Mouse (Mus musculus) MEL (cell line): ENCODE data around the gene Gnl3. TPM values are rescaled to one million over a fixed set of nuclear protein-coding genes. Genes with fewer than 3 reads are reported as not detected.

Experiments used
- DNase-seq: peaks from one replicate; pipeline ENCODE4 v3.0.0; 2011; ENCODE audit warnings: low read depth, low spot score
- H3K27ac ChIP-seq: 2 replicates; pipeline ENCODE4 v1.5.1; 2012; ENCODE audit warnings: low read depth, mild to moderate bottlenecking, control low read depth, low read length, moderate library complexity; ENCODE audit not compliant: control insufficient read depth
- H3K27me3 ChIP-seq, 2 experiments: fragments of 150-350 bp in 1 of 2; sonication (generic) in 1 of 2; 2 replicates each; pipeline ENCODE4 v1.6.1; 2012; ENCODE audit warnings: low read length in 2 of 2, mild to moderate bottlenecking in 2 of 2, improper control_type of control experiment in 1 of 2, moderate library complexity in 1 of 2; ENCODE audit not compliant: insufficient read depth in 2 of 2, control insufficient read depth in 1 of 2
- H3K36me3 ChIP-seq, 2 experiments: 2 replicates each; pipeline ENCODE4 v1.6.1; 2012 to 2014; ENCODE audit warnings: low read length in 2 of 2, improper control_type of control experiment in 1 of 2, inconsistent platforms in 1 of 2, mild to moderate bottlenecking in 1 of 2; ENCODE audit not compliant: insufficient read depth in 2 of 2, control insufficient read depth in 1 of 2
- H3K4me1 ChIP-seq, 2 experiments: fragments of 150-350 bp in 1 of 2; sonication (generic) in 1 of 2; 2 replicates each; pipeline ENCODE4 v1.6.1; 2012; ENCODE audit warnings: low read length in 2 of 2, improper control_type of control experiment in 1 of 2, mild to moderate bottlenecking in 1 of 2; ENCODE audit not compliant: insufficient read depth in 2 of 2, control insufficient read depth in 1 of 2
- H3K4me3 ChIP-seq, 2 experiments: fragments of 150-350 bp in 1 of 2; sonication (generic) in 1 of 2; 2 replicates each; pipeline ENCODE4 v1.5.1; 2012; ENCODE audit warnings: low read depth in 2 of 2, low read length in 2 of 2, mild to moderate bottlenecking in 2 of 2, moderate library complexity in 2 of 2, control low read depth in 1 of 2, improper control_type of control experiment in 1 of 2; ENCODE audit not compliant: control insufficient read depth in 1 of 2, insufficient read depth in 1 of 2
- H3K79me2 ChIP-seq: 2 replicates; pipeline ENCODE4 v1.6.1; 2012; ENCODE audit warnings: mild to moderate bottlenecking, low read length, moderate library complexity; ENCODE audit not compliant: control insufficient read depth, poor library complexity, insufficient read depth
- H3K9ac ChIP-seq: 2 replicates; pipeline ENCODE4 v1.6.1; 2012; ENCODE audit warnings: low read depth, mild to moderate bottlenecking, control low read depth, low read length, moderate library complexity; ENCODE audit not compliant: control insufficient read depth, poor library complexity, severe bottlenecking
- H3K9me3 ChIP-seq: fragments of 150-350 bp; sonication (generic); replicated peaks from 2 replicates; pipeline ENCODE4 v1.6.1; 2012; ENCODE audit warnings: mild to moderate bottlenecking, low read length, improper control_type of control experiment, moderate library complexity; ENCODE audit not compliant: insufficient read depth
- BHLHE40 ChIP-seq: IDR thresholded peaks from 2 replicates; pipeline ENCODE4 v1.6.1; 2012; ENCODE audit warnings: low read depth, mild to moderate bottlenecking, inconsistent platforms, low read length, improper control_type of control experiment, borderline replicate concordance
- CHD1 ChIP-seq: IDR thresholded peaks from 2 replicates; pipeline ENCODE4 v1.6.1; 2012; ENCODE audit warnings: low read depth, mild to moderate bottlenecking, inconsistent platforms, low read length, improper control_type of control experiment
- CHD2 ChIP-seq: IDR thresholded peaks from 2 replicates; pipeline ENCODE4 v1.6.1; 2011; ENCODE audit warnings: low read length, improper control_type of control experiment
- CTCF ChIP-seq, 3 experiments: IDR thresholded peaks in 2 of 3; conservative IDR thresholded peaks in 1 of 3; 2 replicates each; pipeline ENCODE4 v1.5.1; 2011 to 2012; ENCODE audit warnings: low read length in 3 of 3, low read depth in 2 of 3, mild to moderate bottlenecking in 2 of 3, improper control_type of control experiment in 1 of 3, inconsistent platforms in 1 of 3, mixed read lengths in 1 of 3, moderate library complexity in 1 of 3; ENCODE audit not compliant: control insufficient read depth in 1 of 3, insufficient read depth in 1 of 3, poor library complexity in 1 of 3, severe bottlenecking in 1 of 3
- ELF1 ChIP-seq: IDR thresholded peaks from 2 replicates; pipeline ENCODE4 v1.6.1; 2014; ENCODE audit warnings: low read depth, mild to moderate bottlenecking, inconsistent platforms, low read length, improper control_type of control experiment, moderate library complexity
- GABPA ChIP-seq: IDR thresholded peaks from 2 replicates; pipeline ENCODE4 v1.6.1; 2012; ENCODE audit warnings: low read depth, mild to moderate bottlenecking, inconsistent platforms, low read length, improper control_type of control experiment, moderate library complexity
- HCFC1 ChIP-seq: IDR thresholded peaks from 2 replicates; pipeline ENCODE4 v1.6.1; 2012; ENCODE audit warnings: low read depth, mild to moderate bottlenecking, inconsistent platforms, low read length, improper control_type of control experiment, moderate library complexity
- KAT2A ChIP-seq: conservative IDR thresholded peaks from 2 replicates; pipeline ENCODE4 v1.6.1; 2012; ENCODE audit warnings: low read depth, low read length, improper control_type of control experiment, inconsistent platforms
- MAX ChIP-seq: IDR thresholded peaks from 2 replicates; pipeline ENCODE4 v1.6.1; 2011; ENCODE audit warnings: low read length, improper control_type of control experiment
- MEF2A ChIP-seq: IDR thresholded peaks from 2 replicates; pipeline ENCODE4 v1.6.1; 2014; ENCODE audit warnings: low read depth, mild to moderate bottlenecking, inconsistent platforms, low read length, improper control_type of control experiment; ENCODE audit not compliant: poor library complexity, insufficient replicate concordance, severe bottlenecking; ENCODE audit errors: extremely low read depth
- MXI1 ChIP-seq: IDR thresholded peaks from 2 replicates; pipeline ENCODE4 v1.6.1; 2011; ENCODE audit warnings: mild to moderate bottlenecking, low read depth, low read length, improper control_type of control experiment
- MYB ChIP-seq: IDR thresholded peaks from 2 replicates; pipeline ENCODE4 v1.6.1; 2011; ENCODE audit warnings: mild to moderate bottlenecking, low read depth, low read length, improper control_type of control experiment
- MYC ChIP-seq: IDR thresholded peaks from 2 replicates; pipeline ENCODE4 v1.6.1; 2011; ENCODE audit warnings: low read depth, mild to moderate bottlenecking, low read length, improper control_type of control experiment, moderate library complexity
- POLR2A ChIP-seq, 2 experiments: IDR thresholded peaks; 2 replicates each; pipeline ENCODE4 v1.6.1; 2011 to 2012; ENCODE audit warnings: low read length in 2 of 2, mild to moderate bottlenecking in 2 of 2, control low read depth in 1 of 2, improper control_type of control experiment in 1 of 2, low read depth in 1 of 2, moderate library complexity in 1 of 2; ENCODE audit not compliant: control insufficient read depth in 1 of 2, insufficient read depth in 1 of 2, poor library complexity in 1 of 2
- POLR2AphosphoS2 ChIP-seq: IDR thresholded peaks from 2 replicates; pipeline ENCODE4 v1.6.1; 2011; ENCODE audit warnings: low read length, improper control_type of control experiment
- SIN3A ChIP-seq: IDR thresholded peaks from 2 replicates; pipeline ENCODE4 v1.6.1; 2012; ENCODE audit warnings: low read length, improper control_type of control experiment, inconsistent platforms
- TAL1 ChIP-seq: IDR thresholded peaks from 2 replicates; pipeline ENCODE4 v1.6.1; 2012; ENCODE audit warnings: mild to moderate bottlenecking, inconsistent platforms, low read length, moderate library complexity, mixed read lengths
- TBP ChIP-seq: IDR thresholded peaks from 2 replicates; pipeline ENCODE4 v1.8.0; 2011; ENCODE audit warnings: low read depth, low read length, improper control_type of control experiment
- UBTF ChIP-seq: IDR thresholded peaks from 2 replicates; pipeline ENCODE4 v1.6.1; 2012; ENCODE audit warnings: low read depth, mild to moderate bottlenecking, inconsistent platforms, low read length, improper control_type of control experiment, moderate library complexity, borderline replicate concordance; ENCODE audit not compliant: insufficient read depth
- USF1 ChIP-seq: IDR thresholded peaks from 2 replicates; pipeline ENCODE4 v1.6.1; 2014; ENCODE audit warnings: low read depth, mild to moderate bottlenecking, inconsistent platforms, low read length, improper control_type of control experiment, moderate library complexity
- USF2 ChIP-seq, 2 experiments: IDR thresholded peaks; 2 replicates each; pipeline ENCODE4 v1.6.1; 2011 to 2012; ENCODE audit warnings: improper control_type of control experiment in 2 of 2, low read length in 2 of 2, borderline replicate concordance in 1 of 2, inconsistent platforms in 1 of 2, low read depth in 1 of 2, mild to moderate bottlenecking in 1 of 2; ENCODE audit not compliant: insufficient read depth in 1 of 2
- ZKSCAN1 ChIP-seq: IDR thresholded peaks from 2 replicates; pipeline ENCODE4 v1.6.1; 2012; ENCODE audit warnings: low read depth, mild to moderate bottlenecking, inconsistent platforms, low read length, improper control_type of control experiment, moderate library complexity
- ZNF384 ChIP-seq: IDR thresholded peaks from 2 replicates; pipeline ENCODE4 v1.6.1; 2012; ENCODE audit warnings: low read depth, mild to moderate bottlenecking, inconsistent platforms, low read length, improper control_type of control experiment
- polyA plus RNA-seq, 2 experiments: library from polyadenylated mRNA; stranded (reverse) in 1 of 2; unstranded in 1 of 2; fragments of >175 nt in 1 of 2; fragments of >200 nt in 1 of 2; gene quantifications; 2 replicates each; pipeline versions ENCODE4 v1.2.1 to v1.2.4; 2012; ENCODE audit warnings: low replicate concordance in 2 of 2, low read depth in 1 of 2; ENCODE audit not compliant: insufficient read length in 2 of 2, insufficient read depth in 1 of 2, missing spikeins in 1 of 2
- total RNA-seq: library from RNA; depleted of rRNA; stranded (reverse); fragments of 300-350 nt; gene quantifications from 2 replicates; pipeline ENCODE4 v1.2.3, GENCODE M21; 2012

Gene Gnl3
- total and polyA plus RNA-seq, 3 experiments = 151 to 332 (median 257) TPM

GRCm38 (mm10) chr14:31019331-31020205 is 616 bp upstream of the Gnl3 start:
- H3K79me2 ChIP-seq = peaks cover 50% of the 10 kb centered on the region
- peak overlapping the region; percentile 79 to 92 for H3K4me3 ChIP-seq
- H3K4me1 ChIP-seq = peaks cover 21 to 23% of the 10 kb centered on the region in 2 experiments
- peak overlapping the region; percentile 91 for H3K27ac ChIP-seq
- no peaks in the 10 kb centered on the region for H3K27me3 ChIP-seq
- TF ChIP-seq ZKSCAN1 (no peak), MAX (0 out of 2 replicates have a peak, but pooled peaks have one; percentile 14), ZNF384 (peak; percentile 92), TAL1 (no peak), MEF2A (no peak), GABPA (no peak), UBTF (no peak), TBP (peak; percentile 59), ELF1 (no peak), BHLHE40 (no peak), MYB (no peak), SIN3A (peak; percentile 75), CHD2 (no peak), MYC (no peak)
- peak; percentile 84 for DNase-seq
- H3K36me3 ChIP-seq = peaks cover 31 to 50% of the 10 kb centered on the region in 2 experiments
- H3K9me3 ChIP-seq = no peaks in the 10 kb centered on the region
- H3K9ac ChIP-seq = peak overlapping the region; percentile 97

GRCm38 (mm10) chr14:31017854-31018253 is 1.1 kb downstream of the Gnl3 start:
- Histone ChIP-seq H3K79me2 (peaks cover 50% of the 10 kb centered on the region), H3K36me3 (peaks cover 39 to 51% of the 10 kb centered on the region in 2 experiments), H3K27me3 (no peaks in the 10 kb centered on the region), H3K4me1 (peaks cover 21 to 23% of the 10 kb centered on the region in 2 experiments), H3K4me3 (peak overlapping the region; percentile 90 to 92), H3K27ac (peak overlapping the region; percentile 84), H3K9me3 (no peaks in the 10 kb centered on the region), H3K9ac (peak overlapping the region; percentile 97)
- peak; percentile 10 to 34 (median 28); a peak in 4 of 6 replicates for TF ChIP-seq CTCF (IDR thresholded peaks at IDR 0.05 in 2 of 3, conservative IDR thresholded peaks at IDR 0.05 in 1 of 3; ENCODE audit: control insufficient read depth in 1 of 3, insufficient read depth in 1 of 3, low read depth in 2 of 3, low read length in 3 of 3, poor library complexity in 1 of 3, severe bottlenecking in 1 of 3)
- peak; percentile 42; the same call in 1 of the 2 replicates for TF ChIP-seq HCFC1
- TF ChIP-seq MYC = peak; percentile 100
- 0 out of 2 replicates have a peak, but pooled peaks have one; percentile 1 for TF ChIP-seq CHD1
- peak; percentile 99 for TF ChIP-seq MAX
- TF ChIP-seq MXI1 = peak; percentile 100
- TF ChIP-seq UBTF = no peak
- 0 out of 2 replicates have a peak, but pooled peaks have one; percentile 8 for TF ChIP-seq TBP
- TF ChIP-seq USF2 (IDR thresholded peaks at IDR 0.05; ENCODE audit: borderline replicate concordance in 1 of 2, insufficient read depth in 1 of 2, low read depth in 1 of 2, low read length in 2 of 2) = no peak
- peak; percentile 70 for TF ChIP-seq USF1
- TF ChIP-seq POLR2A (IDR thresholded peaks at IDR 0.05; ENCODE audit: control insufficient read depth in 1 of 2, insufficient read depth in 1 of 2, low read depth in 1 of 2, low read length in 2 of 2, poor library complexity in 1 of 2) = peak in 1 of 2 experiments; percentile 39; a peak in 1 of 4 replicates
- peak; percentile 98 for TF ChIP-seq SIN3A
- TF ChIP-seq POLR2AphosphoS2 = no peak
- TF ChIP-seq KAT2A = no peak
- DNase-seq = peak; percentile 79
